In genomic region chr10:121569796-121570195, GRCm38 (mm10) we compare ENCODE assay signal across 11 mouse cellular contexts. TPM values are rescaled to one million over a fixed set of nuclear protein-coding genes. Genes with fewer than 3 reads are reported as not detected.
DNase-seq lines count a peak whose midpoint lies in the region; ATAC-seq and TF ChIP-seq lines count a peak whose summit lies in the region.
"Had no signal": no experiment of that assay in that cellular context is flagged by ENCODE, and none has a peak within 500 bp of the region (broad histone marks: within the 10 kb centered on the region; RNA-seq: fewer than 3 reads in every experiment).

No protein-coding gene starts in this region.

- H3K27ac ChIP-seq in neural tube, embryonic 13.5 days (replicated peaks), result peak overlapping the region; percentile 54
- peak overlapping the region; percentile 57; the same call in 1 of the 2 replicates for H3K27ac ChIP-seq in forebrain, embryonic 15.5 days (replicated peaks)
- peak overlapping the region; percentile 94 for H3K27ac ChIP-seq in liver, embryonic 16.5 days (ENCODE audit: low read length)

- no peak for ATAC-seq in neural tube, embryonic 13.5 days (ENCODE audit: low read depth)
- no peak for ATAC-seq in forebrain, embryonic 15.5 days (replicated peaks)
- ATAC-seq in liver, embryonic 16.5 days (ENCODE audit: low read depth), result no peak

- DNase-seq in neural tube, embryonic 10.5 days (ENCODE audit: extremely low spot score, low spot score), result no peak
- no peak for DNase-seq in gastrocnemius, postnatal 4 days (ENCODE audit: low spot score in 2 of 2)
- DNase-seq in MN1 (ENCODE audit: low spot score), result no peak
- no peak for DNase-seq in lung, adult 2 months
- DNase-seq: adrenal gland, postnatal 36 days; kidney, postnatal 36 days; layer of hippocampus, postnatal 36 days; lung, adult 18-20 months had no signal

- no peak for TF ChIP-seq CTCF in lung, adult 2 months (IDR thresholded peaks at IDR 0.05; ENCODE audit: insufficient read depth, low read length)

- no peaks in the 10 kb centered on the region for H3K9me3 ChIP-seq in neural tube, embryonic 13.5 days
- H3K9me3 ChIP-seq in forebrain, embryonic 15.5 days, result no peaks in the 10 kb centered on the region
- peaks cover 5% of the 10 kb centered on the region for H3K9me3 ChIP-seq in liver, embryonic 16.5 days (replicated peaks; ENCODE audit: control insufficient read depth, low read length)

- H3K36me3 ChIP-seq in neural tube, embryonic 13.5 days, result peaks cover 58% of the 10 kb centered on the region
- H3K36me3 ChIP-seq in forebrain, embryonic 15.5 days, result peaks cover 41% of the 10 kb centered on the region
- peaks cover 44% of the 10 kb centered on the region for H3K36me3 ChIP-seq in liver, embryonic 16.5 days (ENCODE audit: control insufficient read depth, insufficient read depth)

- no peaks in the 10 kb centered on the region for H3K27me3 ChIP-seq in neural tube, embryonic 13.5 days
- no peaks in the 10 kb centered on the region for H3K27me3 ChIP-seq in forebrain, embryonic 15.5 days
- no peaks in the 10 kb centered on the region for H3K27me3 ChIP-seq in liver, embryonic 16.5 days (ENCODE audit: control insufficient read depth, insufficient read depth, low read depth, low read length)

- H3K9ac ChIP-seq in neural tube, embryonic 13.5 days, result no peak overlapping the region
- H3K9ac ChIP-seq in forebrain, embryonic 15.5 days (replicated peaks), result no peak overlapping the region
- peak overlapping the region; percentile 6; the same call in 1 of the 2 replicates for H3K9ac ChIP-seq in liver, embryonic 16.5 days (ENCODE audit: low read depth, low read length)

- H3K4me1 ChIP-seq in neural tube, embryonic 13.5 days (replicated peaks), result peaks cover 20% of the 10 kb centered on the region
- H3K4me1 ChIP-seq in forebrain, embryonic 15.5 days, result peaks cover 13% of the 10 kb centered on the region; the same call in 1 of the 2 replicates
- peaks cover 25% of the 10 kb centered on the region for H3K4me1 ChIP-seq in liver, embryonic 16.5 days (ENCODE audit: control insufficient read depth, low read depth, low read length)
- H3K4me1 ChIP-seq in lung, adult 2 months (ENCODE audit: control insufficient read depth, insufficient read depth, low read length), result no peaks in the 10 kb centered on the region

- no peak overlapping the region for H3K4me3 ChIP-seq in neural tube, embryonic 13.5 days
- no peak overlapping the region for H3K4me3 ChIP-seq in forebrain, embryonic 15.5 days
- 0 out of 2 replicates have a peak overlapping the region, but pooled peaks have one; percentile 11 for H3K4me3 ChIP-seq in liver, embryonic 16.5 days (ENCODE audit: low read depth, low read length)
- H3K4me3 ChIP-seq in lung, adult 2 months (replicated peaks; ENCODE audit: extremely low read depth, low read depth, low read length), result no peak overlapping the region

- no peak for TF ChIP-seq POLR2A in lung, adult 2 months (IDR thresholded peaks at IDR 0.05; ENCODE audit: borderline replicate concordance, extremely low read depth, low read depth, low read length)

- peak overlapping the region; percentile 43; the same call in 1 of the 2 replicates for H3K4me2 ChIP-seq in neural tube, embryonic 13.5 days
- H3K4me2 ChIP-seq in forebrain, embryonic 15.5 days (replicated peaks), result no peak overlapping the region
- peak overlapping the region; percentile 40 for H3K4me2 ChIP-seq in liver, embryonic 16.5 days (ENCODE audit: low read depth, low read length)

- 67% methylated on average over 6 of the region's 6 CpGs for WGBS in neural tube, embryonic 13.5 days
- WGBS in forebrain, embryonic 15.5 days, result 57% methylated on average over 6 of the region's 6 CpGs
- WGBS in liver, embryonic 16.5 days (ENCODE audit: insufficient replicate concordance), result 68% methylated on average over 6 of the region's 6 CpGs
- 80% methylated on average over 6 of the region's 6 CpGs for WGBS in lung, adult 2 months

RNA-seq across cellular contexts. Expression of gene Tbk1, which starts 16.8 kb away (rescaled TPM):
- polyA plus RNA-seq in neural tube, embryonic 13.5 days (2015; fragmentation: Nextera tagmentation; extraction: Ambion mirVana), result 28.9 and 36.3 TPM in 2 replicates
- polyA plus RNA-seq in forebrain, embryonic 15.5 days (2015; fragmentation: Nextera tagmentation; extraction: Ambion mirVana), result 35.0 and 36.3 TPM in 2 replicates
- polyA plus RNA-seq in liver, embryonic 16.5 days (2015; fragmentation: Nextera tagmentation; extraction: Ambion mirVana), result 19.8 and 20.5 TPM in 2 replicates
- 10 to 100 TPM; 20.7 to 24.8 TPM for total RNA-seq in gastrocnemius, postnatal 4 days (2021)
- 8.9 and 20.4 TPM in 2 replicates for polyA plus RNA-seq in lung, adult 2 months (2012; rRNA removed)

RNA-seq across cellular contexts. Expression of gene Xpot, which starts 56.3 kb away (rescaled TPM):
- polyA plus RNA-seq in neural tube, embryonic 13.5 days (2015; fragmentation: Nextera tagmentation; extraction: Ambion mirVana), result 26.3 and 36.0 TPM in 2 replicates
- 37.6 and 38.7 TPM in 2 replicates for polyA plus RNA-seq in forebrain, embryonic 15.5 days (2015; fragmentation: Nextera tagmentation; extraction: Ambion mirVana)
- polyA plus RNA-seq in liver, embryonic 16.5 days (2015; fragmentation: Nextera tagmentation; extraction: Ambion mirVana), result 24.1 and 26.4 TPM in 2 replicates
- 10 to 100 TPM; 36.0 to 45.6 TPM for total RNA-seq in gastrocnemius, postnatal 4 days (2021)
- polyA plus RNA-seq in lung, adult 2 months (2012; rRNA removed), result 95.5 and 107 TPM in 2 replicates
